Mouse (Mus musculus): Measurements from ENCODE around the gene Eif2s1.
"Not testable (repeated sequence)": the region's sequence is repeated elsewhere in the genome, so short reads cannot be mapped to it uniquely, and the experiment has no call there.

GRCm38 (mm10) chr12:78922977-78923376 is 61.4 kb downstream of the Eif2s1 start:
- TF ChIP-seq EP300, CTCF (IDR thresholded peaks at IDR 0.05; ENCODE audit: low read depth): not testable (repeated sequence)
